Mouse (Mus musculus) midbrain, embryonic 11.5 days (tissue): ENCODE data around the gene Synrg. TPM values are rescaled to one million over a fixed set of nuclear protein-coding genes. Genes with fewer than 3 reads are reported as not detected.
A peak's percentile ranks its signal among the peaks of the same experiment; 100 is the strongest.

Experiments
- ATAC-seq: fragments of 200-750 bp; cut with Nextera tagmentation; 2 replicates; pipeline ENCODE4 v1.8.0; 2017; ENCODE audit warnings: moderate TSS enrichment, moderate library complexity; ENCODE audit not compliant: low FRiP score
- DNase-seq: peaks from one replicate; pipeline ENCODE4 v3.0.0; 2015; ENCODE audit warnings: low spot score; ENCODE audit errors: missing footprints
- H3K27ac ChIP-seq: fragments of 300-500 bp; sonication (generic); 2 replicates; pipeline ENCODE4 v1.5.1; 2014; ENCODE audit warnings: low read depth, low read length
- H3K27me3 ChIP-seq: fragments of 300-500 bp; sonication (generic); 2 replicates; pipeline ENCODE4 v1.6.1; 2014; ENCODE audit warnings: mild to moderate bottlenecking, low read length, moderate library complexity, mixed read lengths; ENCODE audit not compliant: control insufficient read depth, insufficient read depth
- H3K36me3 ChIP-seq: fragments of 300-500 bp; sonication (generic); 2 replicates; pipeline ENCODE4 v1.6.1; 2014; ENCODE audit warnings: mild to moderate bottlenecking, low read length, moderate library complexity, mixed read lengths; ENCODE audit not compliant: control insufficient read depth, insufficient read depth
- H3K4me1 ChIP-seq: fragments of 300-500 bp; sonication (generic); 2 replicates; pipeline ENCODE4 v1.6.1; 2014; ENCODE audit warnings: low read length; ENCODE audit not compliant: control insufficient read depth, insufficient read depth
- H3K4me2 ChIP-seq: fragments of 300-500 bp; sonication (generic); 2 replicates; pipeline ENCODE4 v1.6.1; 2014; ENCODE audit warnings: mild to moderate bottlenecking, moderate library complexity
- H3K4me3 ChIP-seq: fragments of 300-500 bp; sonication (generic); 2 replicates; pipeline ENCODE4 v1.5.1; 2014; ENCODE audit warnings: low read depth, low read length
- H3K9ac ChIP-seq: fragments of 300-500 bp; sonication (generic); 2 replicates; pipeline ENCODE4 v1.6.1; 2014; ENCODE audit warnings: low read length
- H3K9me3 ChIP-seq: fragments of 300-500 bp; sonication (generic); 2 replicates; pipeline ENCODE4 v1.6.1; 2016; ENCODE audit warnings: low read length; ENCODE audit not compliant: control insufficient read depth
- WGBS: fragments of 180-500 bp; shearing (Covaris S2); extraction: QIAGEN DNeasy Blood & Tissue Kit; methylation state at CpG from one replicate; pipeline ENCODE4 v1.1.7; 2014; 5-methylcytosine and 5-hydroxymethylcytosine counted together
- polyA plus RNA-seq: library from polyadenylated mRNA; unstranded; fragments of >200 nt; fragmentation: Nextera tagmentation; extraction: Ambion mirVana; gene quantifications from 2 replicates; pipeline ENCODE4 v1.2.1, GENCODE M21; 2014

Gene Synrg
- polyA plus RNA-seq, 1 experiment from 2014 or later = 18.8 TPM

GRCm38 (mm10) chr11:83941950-83942840 is 22.0 kb upstream of the Synrg start, which contains the start of gene Ddx52:
Gene Ddx52 (plus strand): TSS chr11:83942062.
- 1% methylated on average over 49 of the region's 49 CpGs for WGBS
- DNase-seq = peak; percentile 98
- peak; percentile 92 for ATAC-seq

GRCm38 (mm10) chr11:83956822-83957221 is 7.4 kb upstream of the Synrg start:
- DNase-seq = no peak
- Histone ChIP-seq H3K4me2 (no peak overlapping the region), H3K9me3 (no peaks in the 10 kb centered on the region), H3K36me3 (peaks cover 31% of the 10 kb centered on the region; the same call in 1 of the 2 replicates), H3K9ac (no peak overlapping the region), H3K27ac (no peak overlapping the region), H3K4me3 (no peak overlapping the region), H3K27me3 (no peaks in the 10 kb centered on the region), H3K4me1 (no peaks in the 10 kb centered on the region)
- no peak for ATAC-seq
- WGBS = 94% methylated on average over 2 of the region's 2 CpGs

More at GRCm38 (mm10) chr11:83941950-83942840, 22.0 kb upstream of the Synrg start, which contains the start of gene Ddx52:
- H3K4me2 ChIP-seq = peak within 1 kb of the TSS; percentile 71
- H3K27me3 ChIP-seq = 0 out of 2 replicates have a peak, but pooled peaks cover 2% of the 10 kb centered on the region
- peak within 1 kb of the TSS; percentile 92 for H3K9ac ChIP-seq
- H3K36me3 ChIP-seq = peaks cover 14% of the 10 kb centered on the region
- peak within 1 kb of the TSS; percentile 80 for H3K4me3 ChIP-seq
- no peak within 1 kb of the TSS for H3K27ac ChIP-seq
- peaks cover 6% of the 10 kb centered on the region for H3K4me1 ChIP-seq
- no peaks in the 10 kb centered on the region for H3K9me3 ChIP-seq

GRCm38 (mm10) chr11:83961983-83962382 is 2.2 kb upstream of the Synrg start:
- Histone ChIP-seq H3K27me3 (no peaks in the 10 kb centered on the region), H3K9me3 (no peaks in the 10 kb centered on the region), H3K9ac (no peak overlapping the region), H3K4me2 (no peak overlapping the region), H3K27ac (no peak overlapping the region), H3K4me3 (no peak overlapping the region), H3K36me3 (peaks cover 12% of the 10 kb centered on the region), H3K4me1 (peaks cover 6% of the 10 kb centered on the region; the same call in 1 of the 2 replicates)
- ATAC-seq (no peak), DNase-seq (no peak)
- WGBS = 90% methylated on average over 3 of the region's 3 CpGs

- Histone ChIP-seq H3K36me3 (no peaks in the 10 kb centered on the region), H3K4me1 (peaks cover 6% of the 10 kb centered on the region; the same call in 1 of the 2 replicates), H3K4me2 (no peak overlapping the region), H3K9ac (no peak overlapping the region), H3K9me3 (no peaks in the 10 kb centered on the region), H3K4me3 (no peak overlapping the region), H3K27me3 (no peaks in the 10 kb centered on the region), H3K27ac (no peak overlapping the region)
- no peak for ATAC-seq
- DNase-seq = no peak
- 56% methylated on average over 8 of the region's 8 CpGs for WGBS
These were observed 3.4 kb downstream of the Synrg start for GRCm38 (mm10) chr11:83967436-83968204.

GRCm38 (mm10) chr11:83968205-83968575 is 4.0 kb downstream of the Synrg start:
- no peaks in the 10 kb centered on the region for H3K36me3 ChIP-seq
- no peaks in the 10 kb centered on the region for H3K9me3 ChIP-seq
- H3K27ac ChIP-seq = no peak overlapping the region
- H3K4me3 ChIP-seq = no peak overlapping the region
- no peak overlapping the region for H3K9ac ChIP-seq
- 75% methylated on average over 6 of the region's 6 CpGs for WGBS
- H3K4me2 ChIP-seq = no peak overlapping the region
- no peak for ATAC-seq
- DNase-seq = no peak
- H3K27me3 ChIP-seq = no peaks in the 10 kb centered on the region
- peaks cover 6% of the 10 kb centered on the region; the same call in 1 of the 2 replicates for H3K4me1 ChIP-seq

GRCm38 (mm10) chr11:83969040-83969439 is 4.8 kb downstream of the Synrg start:
- Histone ChIP-seq H3K9ac (no peak overlapping the region), H3K4me2 (no peak overlapping the region), H3K4me3 (no peak overlapping the region), H3K4me1 (peaks cover 6% of the 10 kb centered on the region; the same call in 1 of the 2 replicates), H3K27me3 (no peaks in the 10 kb centered on the region), H3K9me3 (no peaks in the 10 kb centered on the region), H3K27ac (no peak overlapping the region), H3K36me3 (no peaks in the 10 kb centered on the region)
- no peak for ATAC-seq
- no peak for DNase-seq
- WGBS = 88% methylated on average over 3 of the region's 3 CpGs

- H3K4me2 ChIP-seq = no peak overlapping the region
- H3K36me3 ChIP-seq = peaks cover 11% of the 10 kb centered on the region
- ATAC-seq = no peak
- H3K4me1 ChIP-seq = no peaks in the 10 kb centered on the region
- WGBS = 58% methylated on average over 7 of the region's 7 CpGs
- no peak overlapping the region for H3K27ac ChIP-seq
- no peak overlapping the region for H3K9ac ChIP-seq
- no peaks in the 10 kb centered on the region for H3K27me3 ChIP-seq
- no peaks in the 10 kb centered on the region for H3K9me3 ChIP-seq
- H3K4me3 ChIP-seq = no peak overlapping the region
- DNase-seq = peak; percentile 41
These were observed 10.5 kb downstream of the Synrg start for GRCm38 (mm10) chr11:83974561-83975346.

GRCm38 (mm10) chr11:83975488-83975887 is 11.3 kb downstream of the Synrg start:
- no peak for DNase-seq
- ATAC-seq = no peak
- no peak overlapping the region for H3K4me3 ChIP-seq
- H3K36me3 ChIP-seq = peaks cover 11% of the 10 kb centered on the region
- WGBS = 93% methylated on average over 1 of the region's 1 CpGs
- no peaks in the 10 kb centered on the region for H3K9me3 ChIP-seq
- H3K27me3 ChIP-seq = no peaks in the 10 kb centered on the region
- no peaks in the 10 kb centered on the region for H3K4me1 ChIP-seq
- no peak overlapping the region for H3K9ac ChIP-seq
- H3K27ac ChIP-seq = no peak overlapping the region
- H3K4me2 ChIP-seq = no peak overlapping the region
